Mouse (Mus musculus): ENCODE results near the gene Eral1. TPM values are rescaled to one million over a fixed set of nuclear protein-coding genes. Genes with fewer than 3 reads are reported as not detected.
A peak's percentile ranks its signal among the peaks of the same experiment; 100 is the strongest.

Gene Eral1
- polyA plus RNA-seq, 1 experiment from 2014 or later, result 12.8 TPM

GRCm38 (mm10) chr11:78069646-78070045, 10.5 kb downstream of the Eral1 start:
- H3K9me3 ChIP-seq (ENCODE audit: control insufficient read depth, low read length), result no peaks in the 10 kb centered on the region
- DNase-seq (ENCODE audit: low spot score) (no peak), ATAC-seq (ENCODE audit: low FRiP score, low TSS enrichment) (0 out of 2 replicates have a peak, but pooled peaks have one; percentile 33)
- TF ChIP-seq CTCF (IDR thresholded peaks at IDR 0.05; ENCODE audit: low read depth) (no peak), EP300 (optimal IDR thresholded peaks at IDR 0.05) (no peak)
- H3K36me3 ChIP-seq (ENCODE audit: control insufficient read depth, insufficient read depth, low read length), result peaks cover 13% of the 10 kb centered on the region
- H3K9ac ChIP-seq (ENCODE audit: low read length), result no peak overlapping the region; the same call in 1 of the 2 replicates
- no peaks in the 10 kb centered on the region for H3K27me3 ChIP-seq (ENCODE audit: control insufficient read depth, insufficient read depth, low read length)
- 69% methylated on average over 6 of the region's 6 CpGs for WGBS
- H3K4me1 ChIP-seq (replicated peaks; ENCODE audit: control insufficient read depth, insufficient read depth), result no peaks in the 10 kb centered on the region
- no peak overlapping the region for H3K4me3 ChIP-seq (ENCODE audit: low read depth, low read length)
- no peak overlapping the region for H3K4me2 ChIP-seq (replicated peaks; ENCODE audit: low read depth)
- H3K27ac ChIP-seq (replicated peaks), result no peak overlapping the region

- Histone ChIP-seq H3K27ac (replicated peaks) (no peak overlapping the region), H3K9me3 (ENCODE audit: control insufficient read depth, low read length) (no peaks in the 10 kb centered on the region), H3K4me2 (replicated peaks; ENCODE audit: low read depth) (no peak overlapping the region), H3K9ac (ENCODE audit: low read length) (no peak overlapping the region), H3K27me3 (ENCODE audit: control insufficient read depth, insufficient read depth, low read length) (no peaks in the 10 kb centered on the region), H3K4me3 (ENCODE audit: low read depth, low read length) (no peak overlapping the region), H3K4me1 (replicated peaks; ENCODE audit: control insufficient read depth, insufficient read depth) (no peaks in the 10 kb centered on the region), H3K36me3 (ENCODE audit: control insufficient read depth, insufficient read depth, low read length) (peaks cover 8% of the 10 kb centered on the region)
- TF ChIP-seq CTCF (IDR thresholded peaks at IDR 0.05; ENCODE audit: low read depth), result no peak
- TF ChIP-seq EP300 (optimal IDR thresholded peaks at IDR 0.05), result no peak
- ATAC-seq (ENCODE audit: low FRiP score, low TSS enrichment), result no peak
- no peak for DNase-seq (ENCODE audit: low spot score)
- 69% methylated on average over 5 of the region's 5 CpGs for WGBS
These were observed 11.1 kb downstream of the Eral1 start for GRCm38 (mm10) chr11:78069130-78069529.

GRCm38 (mm10) chr11:78067566-78067965, 12.6 kb downstream of the Eral1 start:
- no peaks in the 10 kb centered on the region for H3K4me1 ChIP-seq (replicated peaks; ENCODE audit: control insufficient read depth, insufficient read depth)
- H3K4me2 ChIP-seq (replicated peaks; ENCODE audit: low read depth), result no peak overlapping the region
- no peak for TF ChIP-seq EP300 (optimal IDR thresholded peaks at IDR 0.05)
- TF ChIP-seq CTCF (IDR thresholded peaks at IDR 0.05; ENCODE audit: low read depth), result no peak
- H3K27ac ChIP-seq (replicated peaks), result no peak overlapping the region
- DNase-seq (ENCODE audit: low spot score) (no peak), ATAC-seq (ENCODE audit: low FRiP score, low TSS enrichment) (no peak)
- H3K27me3 ChIP-seq (ENCODE audit: control insufficient read depth, insufficient read depth, low read length), result no peaks in the 10 kb centered on the region
- H3K36me3 ChIP-seq (ENCODE audit: control insufficient read depth, insufficient read depth, low read length), result no peaks in the 10 kb centered on the region
- H3K9ac ChIP-seq (ENCODE audit: low read length), result no peak overlapping the region
- WGBS, result 63% methylated on average over 5 of the region's 5 CpGs
- no peaks in the 10 kb centered on the region for H3K9me3 ChIP-seq (ENCODE audit: control insufficient read depth, low read length)
- no peak overlapping the region for H3K4me3 ChIP-seq (ENCODE audit: low read depth, low read length)

GRCm38 (mm10) chr11:78066641-78067040, 13.5 kb downstream of the Eral1 start:
- Histone ChIP-seq H3K27ac (replicated peaks) (no peak overlapping the region), H3K9me3 (ENCODE audit: control insufficient read depth, low read length) (no peaks in the 10 kb centered on the region), H3K27me3 (ENCODE audit: control insufficient read depth, insufficient read depth, low read length) (no peaks in the 10 kb centered on the region), H3K4me2 (replicated peaks; ENCODE audit: low read depth) (no peak overlapping the region), H3K4me1 (replicated peaks; ENCODE audit: control insufficient read depth, insufficient read depth) (no peaks in the 10 kb centered on the region), H3K36me3 (ENCODE audit: control insufficient read depth, insufficient read depth, low read length) (no peaks in the 10 kb centered on the region), H3K9ac (ENCODE audit: low read length) (no peak overlapping the region), H3K4me3 (ENCODE audit: low read depth, low read length) (no peak overlapping the region)
- DNase-seq (ENCODE audit: low spot score), result no peak
- TF ChIP-seq CTCF (IDR thresholded peaks at IDR 0.05; ENCODE audit: low read depth), result no peak
- no peak for TF ChIP-seq EP300 (optimal IDR thresholded peaks at IDR 0.05)
- 72% methylated on average over 2 of the region's 2 CpGs for WGBS
- ATAC-seq (ENCODE audit: low FRiP score, low TSS enrichment), result no peak

- Histone ChIP-seq H3K4me1 (replicated peaks; ENCODE audit: control insufficient read depth, insufficient read depth) (no peaks in the 10 kb centered on the region), H3K4me2 (replicated peaks; ENCODE audit: low read depth) (no peak overlapping the region), H3K9ac (ENCODE audit: low read length) (no peak overlapping the region), H3K9me3 (ENCODE audit: control insufficient read depth, low read length) (no peaks in the 10 kb centered on the region), H3K36me3 (ENCODE audit: control insufficient read depth, insufficient read depth, low read length) (no peaks in the 10 kb centered on the region), H3K27me3 (ENCODE audit: control insufficient read depth, insufficient read depth, low read length) (no peaks in the 10 kb centered on the region), H3K4me3 (ENCODE audit: low read depth, low read length) (no peak overlapping the region), H3K27ac (replicated peaks) (no peak overlapping the region)
- ATAC-seq (ENCODE audit: low FRiP score, low TSS enrichment) (no peak), DNase-seq (ENCODE audit: low spot score) (no peak)
- 25% methylated on average over 2 of the region's 2 CpGs for WGBS
- TF ChIP-seq EP300 (optimal IDR thresholded peaks at IDR 0.05) (no peak), CTCF (IDR thresholded peaks at IDR 0.05; ENCODE audit: low read depth) (no peak)
These were observed 14.3 kb downstream of the Eral1 start for GRCm38 (mm10) chr11:78065906-78066305.

GRCm38 (mm10) chr11:78062563-78062962, 17.6 kb downstream of the Eral1 start:
- Histone ChIP-seq H3K4me1 (replicated peaks; ENCODE audit: control insufficient read depth, insufficient read depth) (no peaks in the 10 kb centered on the region), H3K4me2 (replicated peaks; ENCODE audit: low read depth) (no peak overlapping the region), H3K36me3 (ENCODE audit: control insufficient read depth, insufficient read depth, low read length) (peaks cover 11% of the 10 kb centered on the region), H3K9ac (ENCODE audit: low read length) (no peak overlapping the region), H3K27ac (replicated peaks) (no peak overlapping the region), H3K27me3 (ENCODE audit: control insufficient read depth, insufficient read depth, low read length) (no peaks in the 10 kb centered on the region), H3K9me3 (ENCODE audit: control insufficient read depth, low read length) (no peaks in the 10 kb centered on the region), H3K4me3 (ENCODE audit: low read depth, low read length) (no peak overlapping the region)
- TF ChIP-seq CTCF (IDR thresholded peaks at IDR 0.05; ENCODE audit: low read depth) (no peak), EP300 (optimal IDR thresholded peaks at IDR 0.05) (no peak)
- DNase-seq (ENCODE audit: low spot score) (no peak), ATAC-seq (ENCODE audit: low FRiP score, low TSS enrichment) (no peak)
- WGBS, result 90% methylated on average over 1 of the region's 1 CpGs
